Mouse (Mus musculus): ENCODE data around the gene Gm21969.

Gm21969 gene

DNA sequence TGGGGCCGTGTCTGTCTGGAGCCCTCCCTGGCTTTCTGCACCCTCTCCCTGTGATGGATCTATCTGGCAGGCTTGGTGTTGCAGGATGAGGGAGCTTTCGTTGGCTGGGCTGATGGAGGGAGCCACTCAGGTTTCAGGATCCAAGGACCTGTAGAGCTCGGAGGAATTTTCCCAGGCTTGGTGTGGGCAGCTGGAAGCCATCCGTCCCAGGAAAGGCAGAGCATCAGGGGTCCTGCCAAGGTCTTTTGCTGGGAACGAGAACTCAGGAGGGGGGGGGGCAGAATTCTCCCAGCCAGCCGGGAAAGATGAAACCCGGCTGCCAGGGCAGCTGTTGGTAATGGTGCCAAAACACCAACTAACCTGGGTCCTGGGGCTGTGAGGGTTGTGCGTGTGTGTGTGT lies 95.6 kb downstream of the Gm21969 start:
- POLR2A ChIA-PET, result interaction anchor here in 1 of 4 experiments (0.7 kb wide), 1 partner anchor 15 kb away, joined by 8 read pairs; no protein-coding TSS in a partner anchor
- CTCF ChIA-PET, result interaction anchor here in 3 of 4 experiments (0.7 to 1.3 kb wide), 5 partner anchors 14 to 173 kb away, joined by 4 to 10 read pairs (median 8); no protein-coding TSS in a partner anchor

DNA sequence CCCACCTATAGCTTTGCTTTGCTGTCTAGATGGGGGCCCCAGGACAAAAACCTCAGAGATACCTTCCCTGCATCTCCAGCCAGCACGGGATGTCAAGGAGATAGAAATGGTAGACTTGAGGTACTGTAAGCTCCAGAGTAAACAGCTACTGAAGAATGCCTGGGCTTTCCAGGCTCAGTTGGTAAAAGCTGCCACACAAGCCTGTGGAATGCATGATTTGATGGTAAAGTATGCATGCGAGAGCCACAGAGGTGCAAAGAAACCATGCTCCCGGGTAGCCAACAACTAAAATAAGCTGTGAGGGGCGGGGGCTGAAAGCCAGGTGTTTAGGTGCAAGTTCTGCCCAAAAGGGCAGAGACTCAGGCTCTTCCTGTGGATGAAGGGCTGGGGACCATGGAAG lies 99.9 kb downstream of the Gm21969 start:
- POLR2A ChIA-PET, result no interaction called here
- CTCF ChIA-PET, result interaction anchor here in 3 of 4 experiments (0.8 to 1.4 kb wide), 4 partner anchors 56 to 156 kb away, joined by 3 to 5 read pairs (median 3); no protein-coding TSS in a partner anchor

DNA sequence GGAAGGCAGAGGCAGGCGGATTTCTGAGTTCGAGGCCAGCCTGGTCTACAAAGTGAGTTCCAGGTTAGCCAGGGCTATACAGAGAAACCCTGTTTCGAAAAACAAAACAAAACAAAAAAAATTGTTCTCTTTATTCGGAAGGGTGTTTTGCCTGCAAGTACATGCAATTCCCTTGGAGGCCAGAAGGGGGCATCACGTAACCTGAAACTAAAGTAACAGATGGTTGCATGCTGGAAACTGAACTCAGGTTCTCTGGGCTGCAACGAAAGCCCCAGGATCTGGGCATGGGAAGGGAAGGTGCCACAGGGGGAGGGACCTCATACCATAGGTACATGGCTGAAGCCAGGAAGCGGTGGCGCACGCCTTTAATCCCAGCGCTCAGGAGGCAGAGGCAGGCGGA lies 100.5 kb downstream of the Gm21969 start:
- ChIA-PET POLR2A (no interaction called here), CTCF (interaction anchor here in 2 of 4 experiments (0.8 to 1.4 kb wide), 2 partner anchors 57 to 149 kb away, joined by 3 to 5 read pairs; no protein-coding TSS in a partner anchor)

DNA sequence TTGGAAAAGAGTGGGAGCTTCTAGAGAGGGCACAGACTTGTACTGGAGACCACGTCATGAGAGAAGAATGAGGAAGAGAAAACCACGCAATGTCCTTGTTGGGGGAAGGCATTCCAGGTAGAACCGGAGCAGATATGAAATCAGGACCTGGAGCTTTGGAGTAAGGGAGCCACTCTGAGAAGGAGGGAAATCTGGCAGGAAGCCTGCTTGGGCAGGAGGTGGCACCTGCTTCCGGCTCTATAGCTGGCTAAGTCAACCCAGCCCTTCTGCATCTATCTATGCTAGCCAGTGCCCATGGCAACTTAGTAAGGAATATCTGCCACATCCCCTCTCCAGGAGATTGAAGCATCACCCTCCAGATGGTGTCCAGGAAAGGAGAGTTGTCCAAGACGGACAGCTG lies 103.0 kb downstream of the Gm21969 start:
- POLR2A ChIA-PET, result no interaction called here
- CTCF ChIA-PET, result interaction anchor here in 2 of 4 experiments (0.9 to 1.3 kb wide), 2 partner anchors 95 to 166 kb away, joined by 3 read pairs; no protein-coding TSS in a partner anchor

DNA sequence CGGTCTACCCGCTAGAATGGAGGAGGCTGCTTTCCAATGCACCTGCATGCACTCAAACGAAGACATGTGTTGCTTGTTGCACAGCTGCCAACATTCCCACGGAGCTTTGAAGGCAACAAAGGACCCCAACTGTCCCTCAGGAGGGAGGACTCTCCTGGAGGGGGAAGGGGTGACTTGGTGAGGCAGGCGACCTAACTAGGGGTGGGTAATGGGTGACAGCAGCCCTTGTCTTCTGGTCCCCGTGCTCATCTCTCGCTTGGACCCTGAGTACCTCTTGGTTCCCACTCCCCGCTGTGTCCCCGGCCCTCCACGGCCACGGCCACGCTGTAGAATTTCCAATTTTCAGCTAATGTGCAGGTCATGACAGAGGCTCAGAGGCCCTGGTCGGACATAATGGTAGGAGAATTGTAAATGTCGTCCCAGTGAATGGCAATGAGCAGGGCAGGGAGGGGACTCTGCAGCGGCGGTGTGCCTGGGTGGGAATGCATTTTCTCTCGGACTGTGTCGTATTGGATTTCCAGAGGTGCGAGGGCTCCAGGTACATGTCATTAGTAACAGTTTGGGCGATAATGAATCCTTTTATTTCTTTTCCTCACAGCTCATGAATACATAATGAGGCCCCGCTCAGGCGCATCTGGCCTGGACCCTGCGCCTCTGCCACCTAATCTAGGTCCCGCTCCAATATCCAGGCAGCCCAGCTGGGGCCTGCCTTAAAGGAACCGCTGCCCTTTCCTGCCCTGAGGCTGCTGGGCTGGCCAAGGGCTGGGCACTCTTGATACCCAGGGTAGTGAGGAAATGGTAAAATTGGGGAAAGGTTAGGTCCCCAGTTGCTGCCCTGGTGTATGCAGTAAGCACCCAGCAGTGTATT lies 107.7 kb downstream of the Gm21969 start:
- CTCF ChIA-PET, result interaction anchor here in 1 of 4 experiments (1.1 kb wide), 1 partner anchor 148 kb away, joined by 4 read pairs; no protein-coding TSS in a partner anchor
- POLR2A ChIA-PET, result interaction anchor here in 2 of 4 experiments (0.6 to 1.4 kb wide), 2 partner anchors 162 to 432 kb away, joined by 3 read pairs; no protein-coding TSS in a partner anchor

Data from embryonic stem cell, embryonic (primary cell).